Mouse (Mus musculus) kidney, embryonic 15.5 days (tissue): ENCODE data around the gene Ptprd. TPM values are rescaled to one million over a fixed set of nuclear protein-coding genes. Genes with fewer than 3 reads are reported as not detected.

Experiments used
- ATAC-seq: fragments of 200-750 bp; cut with Nextera tagmentation; replicated peaks from 2 replicates; pipeline ENCODE4 v1.8.0; 2017; ENCODE audit warnings: moderate TSS enrichment; ENCODE audit not compliant: low FRiP score
- H3K27ac ChIP-seq: fragments of 300-500 bp; sonication (generic); 2 replicates; pipeline ENCODE4 v1.5.1; 2015; ENCODE audit warnings: mild to moderate bottlenecking, inconsistent platforms
- H3K27me3 ChIP-seq: fragments of 300-500 bp; sonication (generic); 2 replicates; pipeline ENCODE4 v1.6.1; 2015; ENCODE audit warnings: inconsistent platforms
- H3K36me3 ChIP-seq: fragments of 300-500 bp; sonication (generic); 2 replicates; pipeline ENCODE4 v1.6.1; 2015; ENCODE audit warnings: inconsistent platforms
- H3K4me1 ChIP-seq: fragments of 300-500 bp; sonication (generic); 2 replicates; pipeline ENCODE4 v1.6.1; 2015; ENCODE audit warnings: inconsistent platforms
- H3K4me2 ChIP-seq: fragments of 300-500 bp; sonication (generic); 2 replicates; pipeline ENCODE4 v1.6.1; 2015; ENCODE audit warnings: moderate library complexity, mild to moderate bottlenecking, inconsistent platforms
- H3K4me3 ChIP-seq: fragments of 300-500 bp; sonication (generic); replicated peaks from 2 replicates; pipeline ENCODE4 v1.5.1; 2015; ENCODE audit warnings: mild to moderate bottlenecking, inconsistent platforms
- H3K9ac ChIP-seq: fragments of 300-500 bp; sonication (generic); 2 replicates; pipeline ENCODE4 v1.6.1; 2015; ENCODE audit warnings: mild to moderate bottlenecking, inconsistent platforms
- H3K9me3 ChIP-seq: fragments of 300-500 bp; sonication (generic); replicated peaks from 2 replicates; pipeline ENCODE4 v1.6.1; 2016; ENCODE audit warnings: inconsistent platforms
- WGBS: fragments of 180-500 bp; shearing (Covaris S2); methylation state at CpG from one replicate; pipeline ENCODE4 v1.1.7; 2015; ENCODE audit warnings: mixed read lengths; 5-methylcytosine and 5-hydroxymethylcytosine counted together
- microRNA-seq: library from miRNA; unstranded; fragments of <30 nt; microRNA quantifications from one replicate; pipeline ENCODE4, GENCODE M21; 2016
- polyA plus RNA-seq: library from polyadenylated mRNA; unstranded; fragments of >200 nt; fragmentation: Nextera tagmentation; extraction: Ambion mirVana; gene quantifications from 2 replicates; pipeline ENCODE4 v1.2.1, GENCODE M21; 2015

Gene Ptprd
- polyA plus RNA-seq, 1 experiment from 2014 or later, result 21.6 TPM

GRCm38 (mm10) chr4:75965810-75966209 lies 2246.0 kb downstream of the Ptprd start:
- no peaks in the 10 kb centered on the region for H3K27me3 ChIP-seq
- H3K36me3 ChIP-seq, result no peaks in the 10 kb centered on the region
- H3K4me1 ChIP-seq, result no peaks in the 10 kb centered on the region
- H3K4me3 ChIP-seq, result no peak overlapping the region
- H3K27ac ChIP-seq, result no peak overlapping the region
- H3K4me2 ChIP-seq, result no peak overlapping the region
- no peak overlapping the region for H3K9ac ChIP-seq
- WGBS, result 79% methylated on average over 3 of the region's 3 CpGs
- no peak for ATAC-seq
- no peaks in the 10 kb centered on the region for H3K9me3 ChIP-seq

GRCm38 (mm10) chr4:75962916-75963315 lies 2248.8 kb downstream of the Ptprd start:
- Histone ChIP-seq H3K4me2 (no peak overlapping the region), H3K9me3 (no peaks in the 10 kb centered on the region), H3K36me3 (no peaks in the 10 kb centered on the region), H3K4me3 (no peak overlapping the region), H3K9ac (no peak overlapping the region), H3K27ac (no peak overlapping the region), H3K4me1 (no peaks in the 10 kb centered on the region), H3K27me3 (no peaks in the 10 kb centered on the region)
- ATAC-seq, result no peak
- WGBS, result 82% methylated on average over 2 of the region's 2 CpGs

- H3K9ac ChIP-seq, result no peak overlapping the region
- H3K4me1 ChIP-seq, result no peaks in the 10 kb centered on the region
- no peak overlapping the region for H3K27ac ChIP-seq
- no peak overlapping the region for H3K4me3 ChIP-seq
- H3K4me2 ChIP-seq, result no peak overlapping the region
- no peak for ATAC-seq
- H3K36me3 ChIP-seq, result no peaks in the 10 kb centered on the region
- H3K27me3 ChIP-seq, result no peaks in the 10 kb centered on the region
- no peaks in the 10 kb centered on the region for H3K9me3 ChIP-seq
- 63% methylated on average over 2 of the region's 2 CpGs for WGBS
Observed at GRCm38 (mm10) chr4:75961865-75962264, 2249.9 kb downstream of the Ptprd start.

- H3K27ac ChIP-seq, result no peak overlapping the region
Observed at GRCm38 (mm10) chr4:75953349-75954060, 2258.3 kb downstream of the Ptprd start.

GRCm38 (mm10) chr4:75950582-75950981 lies 2261.2 kb downstream of the Ptprd start:
- H3K27me3 ChIP-seq, result no peaks in the 10 kb centered on the region
- peaks cover 18% of the 10 kb centered on the region for H3K36me3 ChIP-seq
- H3K9ac ChIP-seq, result no peak overlapping the region
- H3K9me3 ChIP-seq, result no peaks in the 10 kb centered on the region
- no peak overlapping the region for H3K27ac ChIP-seq
- ATAC-seq, result peak; percentile 77
- no peaks in the 10 kb centered on the region for H3K4me1 ChIP-seq
- H3K4me2 ChIP-seq, result no peak overlapping the region
- H3K4me3 ChIP-seq, result no peak overlapping the region
- WGBS, result 48% methylated on average over 4 of the region's 4 CpGs

More at GRCm38 (mm10) chr4:75953349-75954060, 2258.3 kb downstream of the Ptprd start:
- Histone ChIP-seq H3K4me3 (no peak overlapping the region), H3K9ac (no peak overlapping the region), H3K9me3 (no peaks in the 10 kb centered on the region), H3K36me3 (peaks cover 13% of the 10 kb centered on the region), H3K27me3 (no peaks in the 10 kb centered on the region), H3K4me2 (no peak overlapping the region), H3K4me1 (no peaks in the 10 kb centered on the region)
- WGBS, result 71% methylated on average over 6 of the region's 6 CpGs
- peak; percentile 64; the same call in 1 of the 2 replicates for ATAC-seq

- Histone ChIP-seq H3K9ac (no peak overlapping the region), H3K4me3 (no peak overlapping the region), H3K4me2 (no peak overlapping the region), H3K4me1 (no peaks in the 10 kb centered on the region), H3K36me3 (no peaks in the 10 kb centered on the region), H3K27me3 (no peaks in the 10 kb centered on the region), H3K9me3 (no peaks in the 10 kb centered on the region), H3K27ac (no peak overlapping the region)
- no peak for ATAC-seq
- 55% methylated on average over 4 of the region's 4 CpGs for WGBS
Observed at GRCm38 (mm10) chr4:75894871-75895270, 2316.9 kb downstream of the Ptprd start.

Small RNA genes lying within 50 kb of the gene (microRNA-seq; reads per million reads assigned to microRNA genes)
- gene Gm23159, result not detected
